Mouse (Mus musculus): ENCODE measurements around the gene Frmd4a.
A peak's percentile ranks its signal among the peaks of the same experiment; 100 is the strongest.

Gene Frmd4a

DNA sequence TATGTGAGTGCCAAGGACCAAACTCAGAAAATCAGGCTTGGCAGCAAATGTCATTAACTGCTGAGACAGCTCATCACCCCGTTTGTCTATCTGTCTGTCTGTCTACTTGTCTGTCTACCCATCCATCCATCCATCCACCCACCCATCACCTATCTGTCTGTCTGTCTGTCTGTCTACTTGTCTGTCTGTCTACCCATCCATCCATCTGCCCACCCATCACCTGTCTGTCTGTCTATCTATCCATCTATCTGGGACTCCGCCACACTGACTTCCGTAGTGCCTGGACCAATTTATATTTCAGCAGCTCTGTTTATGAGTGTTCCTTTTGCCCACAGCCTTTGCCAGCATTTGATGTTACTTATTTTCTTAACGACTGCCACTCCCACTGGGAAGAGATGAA is 375.5 kb downstream of the Frmd4a start:
- DNase-seq (ENCODE audit: low read depth) = no peak

GRCm38 (mm10) chr2:4394641-4395040 is 377.1 kb downstream of the Frmd4a start:
- no peak for DNase-seq (ENCODE audit: low read depth)

- DNase-seq (ENCODE audit: low read depth) = no peak
These were observed 382.2 kb downstream of the Frmd4a start for GRCm38 (mm10) chr2:4399721-4400120.

- DNase-seq (ENCODE audit: low read depth) = no peak
These were observed 383.5 kb downstream of the Frmd4a start for GRCm38 (mm10) chr2:4400771-4401596.

GRCm38 (mm10) chr2:4401597-4402581 is 384.4 kb downstream of the Frmd4a start:
- DNase-seq (ENCODE audit: low read depth) = peak; percentile 4

GRCm38 (mm10) chr2:4406977-4407376 is 389.5 kb downstream of the Frmd4a start:
- DNase-seq (ENCODE audit: low read depth) = no peak

DNA sequence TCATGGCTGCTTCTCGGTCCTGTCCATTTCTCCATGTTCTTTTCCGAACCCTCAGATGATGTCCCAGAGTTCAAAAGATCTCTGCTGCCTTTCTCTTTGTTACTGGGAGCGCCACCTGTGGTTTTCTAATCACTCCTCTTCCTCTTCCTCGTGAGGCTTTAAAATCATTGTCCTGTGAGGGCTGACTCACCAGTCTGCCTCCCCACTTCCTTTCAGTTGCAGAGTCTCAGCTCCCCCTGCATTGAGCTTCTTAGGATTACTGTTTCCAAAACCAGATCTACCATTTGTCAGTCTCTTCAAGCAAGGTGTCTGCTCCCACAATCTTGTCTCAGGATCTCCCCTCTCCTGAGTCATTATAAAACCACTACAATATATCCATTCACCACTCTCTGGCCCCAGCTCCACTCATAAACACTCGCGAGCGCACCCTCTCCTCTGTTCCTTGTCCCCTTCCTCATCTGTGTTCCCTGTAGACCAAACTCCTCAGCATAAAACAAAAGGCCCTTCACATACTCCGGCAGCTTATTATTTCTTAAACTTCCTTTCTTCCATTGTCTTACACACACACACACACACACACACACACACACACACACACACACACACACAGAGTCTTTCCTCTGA is 392.4 kb downstream of the Frmd4a start:
- DNase-seq (ENCODE audit: low read depth) = no peak

DNA sequence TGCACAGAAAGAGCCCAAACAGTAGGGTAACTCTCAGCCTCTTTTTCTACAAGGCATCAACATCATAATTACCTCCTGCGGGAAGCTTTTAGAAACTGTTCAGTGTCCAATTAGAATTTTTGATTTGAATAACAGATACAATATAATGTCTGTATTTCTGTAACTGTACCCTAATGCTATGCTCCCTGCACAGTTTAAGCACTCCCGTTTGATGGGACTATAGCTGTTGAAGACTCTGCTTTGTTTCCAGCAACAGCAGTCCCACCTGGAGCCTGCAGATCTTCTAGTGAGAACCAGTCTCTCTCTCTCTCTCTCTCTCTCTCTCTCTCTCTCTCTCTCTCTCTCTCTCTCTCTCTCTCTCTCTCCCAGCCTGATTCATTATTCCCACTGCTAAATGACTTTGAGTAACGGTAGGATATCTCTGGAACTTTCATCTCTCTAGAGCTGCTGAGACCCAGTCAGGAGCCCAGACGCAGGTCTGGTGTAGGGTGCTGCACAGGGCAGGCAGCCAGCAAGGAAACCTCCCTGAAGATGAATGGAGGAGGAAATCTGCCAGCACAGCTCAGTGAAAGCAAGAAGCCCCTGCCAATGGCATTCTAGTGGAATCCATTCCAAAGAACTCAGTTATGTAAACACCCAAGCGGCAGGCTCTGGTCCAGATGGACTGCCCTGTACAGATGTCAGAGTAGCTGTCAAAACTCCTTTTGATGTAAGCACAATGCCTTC is 395.5 kb downstream of the Frmd4a start:
- no peak for DNase-seq (ENCODE audit: low read depth)

DNA sequence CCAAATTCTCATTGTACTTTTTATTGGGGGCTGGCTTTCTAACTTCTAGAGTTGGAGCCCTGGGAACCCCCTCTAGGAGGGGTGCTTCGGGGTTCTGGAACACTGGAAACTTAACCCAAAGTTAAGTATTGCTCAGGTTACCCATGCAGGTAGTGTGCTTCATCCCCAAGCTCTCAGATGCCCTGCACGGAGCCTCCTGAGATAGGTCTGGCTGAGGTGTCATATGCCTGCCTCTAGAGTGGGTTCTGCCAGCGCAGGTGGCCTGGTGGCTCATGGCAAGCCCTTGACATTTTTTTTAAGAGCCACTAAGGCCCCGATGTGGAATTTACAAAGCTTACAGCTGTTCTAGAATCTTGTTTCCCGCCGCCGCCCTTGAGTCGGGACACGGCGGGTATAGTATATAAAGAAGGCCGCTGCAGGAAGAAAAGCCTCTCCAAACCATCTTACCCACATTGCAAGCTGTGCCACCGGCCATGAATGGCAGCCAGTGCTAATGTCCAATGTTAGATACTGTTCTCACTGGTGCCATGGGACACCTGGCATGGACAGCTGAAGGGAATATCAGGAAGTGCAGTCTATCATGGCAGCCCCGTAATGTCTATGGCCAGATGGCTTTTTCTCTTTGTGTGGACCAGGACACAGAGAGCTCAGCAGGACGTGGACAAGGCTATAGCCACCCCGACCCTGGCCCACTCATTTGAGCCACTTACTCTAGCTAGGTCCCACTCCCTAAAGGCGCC is 396.2 kb downstream of the Frmd4a start:
- DNase-seq (ENCODE audit: low read depth) = no peak

DNA sequence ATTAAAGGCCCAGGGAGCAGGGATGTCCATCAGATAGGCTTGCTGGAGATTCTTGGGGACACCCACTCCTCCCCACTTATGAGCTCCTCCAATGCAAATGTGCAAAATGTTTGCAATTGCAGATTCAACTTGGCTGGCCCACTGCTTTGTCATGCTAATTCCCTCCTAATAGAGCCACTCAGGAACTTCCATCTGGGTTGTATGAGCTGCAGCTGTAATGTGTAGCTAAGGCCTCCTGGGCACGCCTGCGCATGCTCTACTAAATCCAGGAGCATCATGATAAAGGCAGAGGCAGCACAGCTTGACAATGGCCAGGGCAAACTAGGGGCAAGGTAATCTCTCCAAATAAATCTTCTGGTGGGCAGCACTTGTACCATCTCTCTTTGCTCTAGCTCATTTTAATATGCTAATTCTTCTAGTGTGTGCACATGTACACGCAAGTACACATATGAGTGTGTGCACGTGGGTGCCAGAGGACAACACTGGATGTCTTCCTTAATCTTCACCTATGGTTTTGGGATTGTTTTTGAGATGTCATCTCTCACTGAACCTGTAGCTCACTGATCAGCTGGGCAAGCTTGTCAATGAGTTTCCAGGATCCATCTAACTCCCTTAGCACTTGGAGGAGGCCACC is 403.3 kb downstream of the Frmd4a start:
- DNase-seq (ENCODE audit: low read depth) = no peak

DNA sequence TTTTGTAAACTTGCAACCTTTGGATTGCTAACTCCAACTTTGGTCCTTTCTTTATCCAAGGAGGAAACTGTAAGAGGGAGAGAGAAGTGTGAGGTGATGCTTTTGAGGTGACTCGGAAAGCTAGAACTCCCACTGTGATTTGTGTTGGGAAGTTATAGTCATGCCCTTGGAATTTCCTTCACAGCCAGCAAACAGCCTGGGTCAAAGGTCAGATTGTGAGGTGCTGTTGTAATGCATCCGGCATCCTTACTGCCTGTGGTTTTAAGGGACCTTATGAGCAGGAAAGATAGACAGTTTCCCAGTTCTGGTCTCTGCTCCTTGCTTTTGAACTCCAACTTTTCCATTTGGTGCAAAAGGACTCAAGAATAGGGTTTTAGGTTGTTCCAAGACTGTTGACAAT is 404.2 kb downstream of the Frmd4a start:
- DNase-seq (ENCODE audit: low read depth) = no peak

GRCm38 (mm10) chr2:4423896-4424295 is 406.4 kb downstream of the Frmd4a start:
- no peak for DNase-seq (ENCODE audit: low read depth)

DNA sequence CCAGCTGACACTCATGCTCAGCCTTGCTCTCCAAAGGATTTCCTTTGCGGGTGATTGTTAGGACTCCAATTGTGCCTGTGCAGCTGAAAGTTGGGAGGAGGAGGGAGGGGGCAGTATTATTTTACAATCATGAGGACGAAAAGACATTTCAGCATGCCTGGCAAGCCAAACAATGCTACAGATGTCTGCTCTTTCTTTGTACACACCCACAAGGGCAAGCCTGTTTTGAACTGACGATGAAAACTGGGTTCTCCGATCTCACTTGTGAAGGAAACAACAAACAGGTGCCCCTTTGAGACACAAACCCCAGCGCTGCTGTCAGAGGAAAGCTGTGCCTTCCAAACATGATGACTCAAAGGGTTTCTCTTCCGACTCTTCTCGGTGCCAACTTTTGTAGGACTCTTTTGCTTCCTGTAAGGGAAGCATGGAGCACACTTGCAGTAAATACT is 410.9 kb downstream of the Frmd4a start:
- DNase-seq (ENCODE audit: low read depth) = no peak

GRCm38 (mm10) chr2:4433119-4433518 is 415.6 kb downstream of the Frmd4a start:
- no peak for DNase-seq (ENCODE audit: low read depth)

DNA sequence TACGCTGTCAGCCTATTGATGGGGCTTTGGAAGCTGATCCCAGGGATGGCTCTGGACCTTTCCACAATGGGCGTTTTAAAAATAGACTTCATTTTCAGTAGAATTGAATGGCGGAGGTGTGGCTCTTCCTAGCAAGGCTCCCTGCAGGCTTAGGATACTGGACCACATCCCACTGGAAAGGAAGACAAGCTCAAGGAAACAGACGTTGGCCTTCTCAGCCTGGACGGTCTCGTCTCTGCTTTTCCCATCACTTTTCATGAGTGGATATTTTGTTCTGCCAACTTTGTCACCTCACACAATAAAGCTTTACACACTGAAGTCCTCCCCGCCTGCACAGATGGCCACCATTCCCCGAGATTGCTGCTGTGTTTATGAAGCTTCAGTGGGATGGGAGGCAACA is 417.5 kb downstream of the Frmd4a start:
- DNase-seq (ENCODE audit: low read depth) = no peak

GRCm38 (mm10) chr2:4436361-4437231 is 419.1 kb downstream of the Frmd4a start:
- DNase-seq (ENCODE audit: low read depth) = no peak

GRCm38 (mm10) chr2:4438739-4439138 is 421.2 kb downstream of the Frmd4a start:
- no peak for DNase-seq (ENCODE audit: low read depth)

DNA sequence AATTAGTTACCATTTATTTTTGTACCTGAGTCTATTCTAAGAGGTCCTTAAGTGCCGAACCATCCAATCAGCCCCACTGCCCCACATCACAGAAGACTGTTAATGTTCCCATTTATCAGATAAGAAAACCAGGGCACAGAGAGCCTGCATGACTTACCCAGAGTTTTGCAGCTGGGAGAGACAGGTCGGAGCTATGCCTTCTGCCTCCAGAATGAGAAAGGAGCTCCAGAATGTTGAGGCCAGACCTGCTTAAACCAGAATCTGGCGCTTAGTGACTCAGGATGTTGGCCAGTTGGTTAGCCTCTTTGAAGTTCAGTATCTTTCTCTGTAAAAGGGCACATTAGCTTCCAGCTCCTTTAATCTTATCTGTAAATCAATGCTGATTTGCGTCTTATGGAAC is 422.4 kb downstream of the Frmd4a start:
- no peak for DNase-seq (ENCODE audit: low read depth)

- DNase-seq (ENCODE audit: low read depth) = no peak
These were observed 424.3 kb downstream of the Frmd4a start for GRCm38 (mm10) chr2:4441840-4442239.

DNA sequence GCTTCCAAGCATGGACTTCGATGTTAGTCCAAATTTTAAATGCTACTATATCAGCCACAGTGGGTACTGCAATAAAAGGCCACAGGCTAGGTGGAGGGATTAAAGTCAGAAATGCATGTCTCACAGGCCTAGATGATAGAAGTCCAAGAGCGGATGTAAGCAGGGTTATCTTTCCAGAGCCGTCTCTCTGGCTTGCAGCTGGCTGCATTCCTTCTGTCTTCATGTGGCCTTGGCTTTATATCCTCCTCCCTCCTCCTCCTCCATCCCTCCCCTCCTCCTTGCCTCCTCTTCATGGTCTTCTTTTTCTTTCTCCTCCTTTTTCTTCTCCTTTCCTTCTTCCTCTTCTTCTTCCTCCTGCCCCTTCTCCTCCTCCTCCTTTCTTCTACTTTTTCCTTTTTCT is 427.2 kb downstream of the Frmd4a start:
- DNase-seq (ENCODE audit: low read depth) = no peak

All from induced T-regulatory cell, adult 2 months (primary cell).